Mouse (Mus musculus): ENCODE data around the gene Carhsp1. TPM values are rescaled to one million over a fixed set of nuclear protein-coding genes. Genes with fewer than 3 reads are reported as not detected.

Carhsp1 gene
- polyA plus RNA-seq, 1 experiment from 2014 or later = 53.0 TPM

DNA sequence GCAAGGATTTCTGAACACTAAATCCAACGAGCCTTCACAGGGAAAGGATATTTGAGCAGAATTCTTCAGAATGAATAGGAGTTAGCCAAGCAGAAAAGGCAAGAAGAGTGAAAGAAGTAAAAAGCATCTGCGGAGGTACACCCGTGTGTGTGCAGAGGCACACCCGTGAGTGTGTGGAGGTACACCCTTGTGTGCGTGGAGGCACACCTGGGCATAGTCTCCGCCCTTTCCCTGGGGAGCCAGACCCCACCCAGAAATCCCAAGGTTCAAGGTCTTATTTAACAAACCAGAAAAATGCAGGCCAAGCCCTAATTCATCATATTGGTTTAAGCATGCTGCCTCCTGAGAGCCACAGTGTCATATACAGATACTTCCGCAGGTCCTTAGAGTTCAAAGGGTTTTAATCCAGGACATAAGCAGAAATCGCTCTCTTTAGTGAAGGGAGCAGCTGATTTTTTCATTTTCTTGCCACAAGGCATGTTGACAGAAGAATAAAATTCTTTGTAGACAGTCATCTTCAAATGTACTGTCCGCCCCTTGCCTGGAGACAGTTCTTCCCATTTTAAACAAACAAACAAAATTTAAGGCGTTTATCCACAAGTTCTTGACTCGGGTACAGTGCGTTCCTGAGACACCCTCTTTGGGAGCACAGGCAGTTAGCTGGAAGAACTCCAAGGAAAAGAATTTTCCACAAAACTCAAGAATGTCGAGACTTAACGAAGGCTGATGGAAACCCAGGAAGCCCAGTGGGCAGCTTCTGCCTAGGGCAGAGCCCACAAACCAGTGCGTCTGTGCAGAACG is 51.4 kb downstream of the Carhsp1 start:
- H3K27ac ChIP-seq = no peak overlapping the region
- 67% methylated on average over 16 of the region's 16 CpGs for WGBS

DNA sequence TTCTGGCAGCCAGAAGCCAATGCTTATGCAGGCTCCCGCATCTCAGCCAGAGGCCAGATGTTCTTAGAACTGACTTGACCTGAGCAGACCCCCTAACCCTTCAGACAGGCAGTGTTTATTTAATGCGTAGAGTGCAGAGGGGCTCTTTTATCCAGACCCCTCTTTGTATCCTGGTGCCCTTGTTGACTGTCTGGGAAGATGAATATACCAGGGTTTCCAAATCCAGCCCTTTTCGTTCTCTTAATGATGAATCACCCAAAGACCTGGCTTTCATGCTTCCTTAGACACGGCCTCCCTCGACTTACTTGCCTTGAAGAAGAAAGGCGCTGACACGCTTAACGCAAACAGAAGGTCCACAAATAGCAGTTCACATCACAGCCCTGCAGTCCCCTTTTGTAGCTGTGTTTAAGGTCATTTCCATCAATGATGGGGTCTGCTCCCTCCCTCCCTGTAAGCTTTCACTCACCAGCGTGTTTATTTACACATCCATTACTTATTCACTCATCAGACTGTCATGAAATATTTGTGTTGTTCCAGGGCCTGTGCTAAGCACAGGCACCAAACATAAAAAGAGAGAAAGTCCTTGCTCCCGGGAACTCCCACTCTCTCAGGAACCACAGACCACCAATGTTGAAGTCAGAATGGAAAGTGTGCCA is 52.2 kb downstream of the Carhsp1 start:
- WGBS = 19% methylated on average over 10 of the region's 10 CpGs
- Histone ChIP-seq H3K27me3 (ENCODE audit: insufficient read depth, low read length) (no peaks in the 10 kb centered on the region), H3K4me3 (replicated peaks; ENCODE audit: low read depth, low read length) (no peak overlapping the region), H3K4me2 (ENCODE audit: low read length) (no peak overlapping the region), H3K36me3 (ENCODE audit: insufficient read depth, low read length) (0 out of 2 replicates have a peak, but pooled peaks cover 3% of the 10 kb centered on the region), H3K9me3 (replicated peaks; ENCODE audit: low read length) (no peaks in the 10 kb centered on the region), H3K9ac (ENCODE audit: low read depth, low read length) (no peak overlapping the region), H3K27ac (no peak overlapping the region), H3K4me1 (replicated peaks; ENCODE audit: insufficient read depth, low read length) (0 out of 2 replicates have a peak, but pooled peaks cover 4% of the 10 kb centered on the region)
- TF ChIP-seq CTCF (IDR thresholded peaks at IDR 0.05; ENCODE audit: low read depth) = no peak
- DNase-seq (ENCODE audit: low spot score) = peak; percentile 61
- ATAC-seq (replicated peaks; ENCODE audit: low FRiP score, low read depth) = no peak

More for the DNA sequence above, 51.4 kb downstream of the Carhsp1 start:
- H3K36me3 ChIP-seq (ENCODE audit: insufficient read depth, low read length) = 0 out of 2 replicates have a peak, but pooled peaks cover 3% of the 10 kb centered on the region
- TF ChIP-seq CTCF (IDR thresholded peaks at IDR 0.05; ENCODE audit: low read depth) = no peak
- no peaks in the 10 kb centered on the region for H3K9me3 ChIP-seq (replicated peaks; ENCODE audit: low read length)
- no peak overlapping the region for H3K4me2 ChIP-seq (ENCODE audit: low read length)
- H3K4me1 ChIP-seq (replicated peaks; ENCODE audit: insufficient read depth, low read length) = 0 out of 2 replicates have a peak, but pooled peaks cover 4% of the 10 kb centered on the region
- ATAC-seq (replicated peaks; ENCODE audit: low FRiP score, low read depth) (no peak), DNase-seq (ENCODE audit: low spot score) (peak; percentile 14)
- H3K9ac ChIP-seq (ENCODE audit: low read depth, low read length) = no peak overlapping the region
- no peaks in the 10 kb centered on the region for H3K27me3 ChIP-seq (ENCODE audit: insufficient read depth, low read length)
- H3K4me3 ChIP-seq (replicated peaks; ENCODE audit: low read depth, low read length) = no peak overlapping the region

DNA sequence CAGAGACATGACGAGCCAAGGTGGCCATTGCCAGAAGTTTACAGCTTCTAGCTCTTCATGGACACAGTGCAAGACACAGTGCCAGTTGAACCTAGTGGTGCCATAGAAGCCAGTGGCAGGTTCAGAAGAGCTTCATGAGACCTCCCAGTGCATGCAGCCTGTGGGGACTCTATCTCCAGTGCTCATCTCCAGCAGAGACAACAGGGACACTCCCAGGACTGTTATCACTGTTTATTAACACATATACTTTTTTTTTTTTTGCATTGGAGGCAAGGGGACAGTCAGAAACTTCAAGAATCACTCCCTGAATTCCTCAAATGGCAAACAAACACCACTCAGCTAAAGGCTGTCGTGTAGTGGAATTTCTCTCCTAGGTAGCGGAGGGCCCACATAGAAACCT is 58.5 kb downstream of the Carhsp1 start:
- H3K4me2 ChIP-seq (ENCODE audit: low read length) = no peak overlapping the region
- no peak overlapping the region for H3K27ac ChIP-seq
- ATAC-seq (replicated peaks; ENCODE audit: low FRiP score, low read depth) (no peak), DNase-seq (ENCODE audit: low spot score) (no peak)
- no peak for TF ChIP-seq CTCF (IDR thresholded peaks at IDR 0.05; ENCODE audit: low read depth)
- no peaks in the 10 kb centered on the region for H3K27me3 ChIP-seq (ENCODE audit: insufficient read depth, low read length)
- peaks cover 11% of the 10 kb centered on the region; the same call in 1 of the 2 replicates for H3K36me3 ChIP-seq (ENCODE audit: insufficient read depth, low read length)
- WGBS = 82% methylated on average over 3 of the region's 3 CpGs
- H3K9ac ChIP-seq (ENCODE audit: low read depth, low read length) = no peak overlapping the region
- no peak overlapping the region for H3K4me3 ChIP-seq (replicated peaks; ENCODE audit: low read depth, low read length)
- no peaks in the 10 kb centered on the region for H3K9me3 ChIP-seq (replicated peaks; ENCODE audit: low read length)
- no peaks in the 10 kb centered on the region for H3K4me1 ChIP-seq (replicated peaks; ENCODE audit: insufficient read depth, low read length)

DNA sequence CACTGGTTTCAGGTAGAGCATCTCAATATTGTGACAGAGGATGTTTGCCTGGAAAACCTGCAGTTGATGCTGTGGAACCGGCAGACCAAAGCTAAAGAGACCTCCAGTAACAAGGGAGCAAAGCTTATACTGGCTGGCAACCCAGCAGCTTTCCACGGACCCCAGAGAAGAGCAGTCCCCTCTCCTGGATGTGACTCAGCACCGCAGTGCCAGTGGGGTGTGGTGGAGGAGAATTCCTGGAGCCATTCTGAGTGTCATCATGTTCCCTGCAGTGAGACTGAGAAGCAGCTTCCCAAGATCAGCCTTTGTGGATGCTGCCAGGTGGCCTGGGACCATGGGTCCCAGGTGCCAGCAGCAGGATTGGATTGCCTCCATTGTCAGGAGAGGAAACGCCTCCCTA is 58.9 kb downstream of the Carhsp1 start:
- peaks cover 11% of the 10 kb centered on the region; the same call in 1 of the 2 replicates for H3K36me3 ChIP-seq (ENCODE audit: insufficient read depth, low read length)
- no peak for TF ChIP-seq CTCF (IDR thresholded peaks at IDR 0.05; ENCODE audit: low read depth)
- H3K27ac ChIP-seq = no peak overlapping the region
- WGBS = 86% methylated on average over 4 of the region's 4 CpGs
- H3K4me1 ChIP-seq (replicated peaks; ENCODE audit: insufficient read depth, low read length) = no peaks in the 10 kb centered on the region
- H3K4me2 ChIP-seq (ENCODE audit: low read length) = no peak overlapping the region
- no peak overlapping the region for H3K9ac ChIP-seq (ENCODE audit: low read depth, low read length)
- no peaks in the 10 kb centered on the region for H3K9me3 ChIP-seq (replicated peaks; ENCODE audit: low read length)
- H3K27me3 ChIP-seq (ENCODE audit: insufficient read depth, low read length) = no peaks in the 10 kb centered on the region
- H3K4me3 ChIP-seq (replicated peaks; ENCODE audit: low read depth, low read length) = no peak overlapping the region
- ATAC-seq (replicated peaks; ENCODE audit: low FRiP score, low read depth) = no peak
- DNase-seq (ENCODE audit: low spot score) = no peak

DNA sequence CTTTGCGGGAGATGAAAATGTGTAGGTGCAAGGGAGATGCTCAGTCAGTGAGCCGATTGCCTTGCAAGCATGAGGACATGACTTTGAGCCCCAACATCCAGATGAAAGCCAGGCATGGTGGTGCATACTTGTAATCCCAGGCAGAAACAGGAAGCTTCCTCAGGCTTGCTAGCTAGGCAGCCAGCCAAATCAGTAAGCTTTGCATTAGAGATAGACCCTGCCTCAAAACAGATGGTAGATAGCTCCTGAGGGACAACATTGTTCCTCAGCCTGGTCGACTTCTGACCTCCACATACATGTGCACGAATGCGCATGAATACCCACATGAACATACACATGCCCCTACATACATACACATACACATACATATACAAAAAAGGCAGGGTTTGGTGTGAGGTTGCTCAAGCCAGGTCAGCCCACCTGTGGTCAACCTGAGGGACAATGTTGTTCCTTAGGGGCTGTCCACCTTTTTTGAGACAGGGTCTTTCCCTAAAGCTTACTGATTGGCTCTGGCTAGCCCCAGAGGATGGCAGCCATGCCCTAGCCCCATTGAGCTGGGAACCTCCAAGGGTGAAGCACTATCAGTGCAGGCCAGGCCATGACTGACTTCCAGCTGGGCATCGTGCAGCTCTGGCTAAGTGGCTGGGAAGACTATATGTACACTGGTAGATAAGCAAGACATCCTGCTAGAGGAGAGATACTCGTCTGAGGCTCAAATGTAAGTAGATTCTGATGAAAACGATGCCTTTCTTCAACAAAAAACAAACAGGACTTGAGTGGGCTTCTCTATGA is 59.5 kb downstream of the Carhsp1 start:
- no peaks in the 10 kb centered on the region for H3K9me3 ChIP-seq (replicated peaks; ENCODE audit: low read length)
- ATAC-seq (replicated peaks; ENCODE audit: low FRiP score, low read depth) (no peak), DNase-seq (ENCODE audit: low spot score) (no peak)
- no peak overlapping the region for H3K4me3 ChIP-seq (replicated peaks; ENCODE audit: low read depth, low read length)
- no peak for TF ChIP-seq CTCF (IDR thresholded peaks at IDR 0.05; ENCODE audit: low read depth)
- H3K27me3 ChIP-seq (ENCODE audit: insufficient read depth, low read length) = no peaks in the 10 kb centered on the region
- H3K27ac ChIP-seq = no peak overlapping the region
- WGBS = 91% methylated on average over 8 of the region's 8 CpGs
- no peak overlapping the region for H3K9ac ChIP-seq (ENCODE audit: low read depth, low read length)
- no peaks in the 10 kb centered on the region for H3K4me1 ChIP-seq (replicated peaks; ENCODE audit: insufficient read depth, low read length)
- H3K36me3 ChIP-seq (ENCODE audit: insufficient read depth, low read length) = peaks cover 11% of the 10 kb centered on the region; the same call in 1 of the 2 replicates
- no peak overlapping the region for H3K4me2 ChIP-seq (ENCODE audit: low read length)

DNA sequence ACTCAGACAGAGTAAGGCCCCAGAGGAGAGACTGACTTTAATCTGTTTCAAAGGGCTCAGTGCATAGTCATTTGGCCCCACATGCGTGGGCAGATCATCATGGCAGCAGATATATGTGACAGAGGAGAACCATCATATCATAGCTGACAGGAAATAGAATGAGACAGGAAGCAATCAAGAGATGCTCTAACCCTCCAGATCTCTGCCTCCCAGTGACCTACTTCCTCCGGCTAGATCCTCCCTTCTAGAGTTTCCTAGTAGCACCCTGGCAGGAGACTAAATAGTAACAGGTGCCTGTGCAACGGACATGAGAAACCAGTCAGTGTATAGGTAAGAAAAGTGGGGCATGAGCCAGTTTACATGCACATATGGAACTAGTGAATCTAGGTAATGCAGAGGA is 61.6 kb downstream of the Carhsp1 start:
- WGBS = 58% methylated on average over 3 of the region's 3 CpGs
- H3K4me2 ChIP-seq (ENCODE audit: low read length) = no peak overlapping the region
- TF ChIP-seq CTCF (IDR thresholded peaks at IDR 0.05; ENCODE audit: low read depth) = no peak
- no peaks in the 10 kb centered on the region for H3K4me1 ChIP-seq (replicated peaks; ENCODE audit: insufficient read depth, low read length)
- H3K27me3 ChIP-seq (ENCODE audit: insufficient read depth, low read length) = no peaks in the 10 kb centered on the region
- H3K4me3 ChIP-seq (replicated peaks; ENCODE audit: low read depth, low read length) = no peak overlapping the region
- H3K36me3 ChIP-seq (ENCODE audit: insufficient read depth, low read length) = peaks cover 11% of the 10 kb centered on the region; the same call in 1 of the 2 replicates
- H3K9me3 ChIP-seq (replicated peaks; ENCODE audit: low read length) = no peaks in the 10 kb centered on the region
- ATAC-seq (replicated peaks; ENCODE audit: low FRiP score, low read depth) = no peak
- H3K9ac ChIP-seq (ENCODE audit: low read depth, low read length) = no peak overlapping the region
- no peak for DNase-seq (ENCODE audit: low spot score)
- H3K27ac ChIP-seq = no peak overlapping the region

Small RNA genes within 50 kb of the gene (microRNA-seq; reads per million reads assigned to microRNA genes)
- gene Gm22137 = not detected

Other genes starting within 250 kb of the Carhsp1 start
- not detected in 2 replicates for gene Tmem114, start 247.0 kb downstream of the Carhsp1 start, polyA plus RNA-seq (2015; fragmentation: Nextera tagmentation; extraction: Ambion mirVana)
- 15.2 and 18.4 TPM in 2 replicates for gene Mettl22, start 201.4 kb downstream of the Carhsp1 start, polyA plus RNA-seq (2015; fragmentation: Nextera tagmentation; extraction: Ambion mirVana)
- gene Abat, start 158.7 kb downstream of the Carhsp1 start, polyA plus RNA-seq (2015; fragmentation: Nextera tagmentation; extraction: Ambion mirVana) = 33.9 and 36.6 TPM in 2 replicates
- 45.0 and 53.6 TPM in 2 replicates for gene Pmm2, start 34.5 kb downstream of the Carhsp1 start, polyA plus RNA-seq (2015; fragmentation: Nextera tagmentation; extraction: Ambion mirVana)
- gene Tmem186, start 34.4 kb downstream of the Carhsp1 start, polyA plus RNA-seq (2015; fragmentation: Nextera tagmentation; extraction: Ambion mirVana) = 13.8 and 16.0 TPM in 2 replicates
- gene Gm5767, start 8.6 kb upstream of the Carhsp1 start, polyA plus RNA-seq (2015; fragmentation: Nextera tagmentation; extraction: Ambion mirVana) = not detected in 2 replicates
- 22.1 and 22.7 TPM in 2 replicates for gene Usp7, start 120.2 kb upstream of the Carhsp1 start, polyA plus RNA-seq (2015; fragmentation: Nextera tagmentation; extraction: Ambion mirVana)
- 18.7 and 20.2 TPM in 2 replicates for gene 1810013L24Rik, start 157.9 kb upstream of the Carhsp1 start, polyA plus RNA-seq (2015; fragmentation: Nextera tagmentation; extraction: Ambion mirVana)